In the genomic region with DNA sequence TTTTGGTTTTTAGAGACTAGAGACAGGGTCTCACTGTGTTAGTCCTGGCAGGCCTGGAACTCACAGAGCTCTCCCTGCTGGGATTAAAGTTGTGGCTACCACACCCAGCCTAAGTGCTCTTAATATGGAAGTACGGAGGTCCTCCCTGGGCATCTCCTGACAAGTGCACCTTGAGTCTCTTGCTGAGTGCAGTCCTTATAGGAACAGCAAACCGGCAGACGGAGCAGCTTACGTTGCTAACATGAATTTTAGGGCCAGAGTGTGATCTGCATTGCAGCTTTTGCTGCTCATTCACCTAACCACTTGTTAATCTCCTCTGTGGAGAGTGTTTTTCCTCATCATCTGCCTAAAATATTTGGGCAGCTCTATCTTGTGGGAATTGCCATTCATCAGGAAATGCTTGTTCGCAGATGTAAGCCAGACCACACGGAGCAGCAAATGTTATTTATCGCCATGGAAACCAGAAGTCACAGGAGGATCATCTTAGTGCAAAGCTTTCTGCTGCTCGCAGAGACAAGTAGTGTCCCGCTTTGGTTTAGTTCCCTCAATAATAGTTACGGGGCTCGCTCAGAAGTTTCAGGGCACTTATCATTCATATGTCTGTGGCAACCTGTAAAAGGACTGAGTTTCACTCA, we compare ENCODE assay signal across 9 mouse cellular contexts.
A peak's percentile ranks its signal among the peaks of the same experiment; 100 is the strongest.
DNase-seq lines count a peak whose midpoint lies in the region; ATAC-seq and TF ChIP-seq lines count a peak whose summit lies in the region.
"Had no signal": no experiment of that assay in that cellular context is flagged by ENCODE, and none has a peak within 500 bp of the region (broad histone marks: within the 10 kb centered on the region; RNA-seq: fewer than 3 reads in every experiment).

No protein-coding gene starts in this region.

- no peaks in the 10 kb centered on the region for H3K9me3 ChIP-seq in lung, postnatal 0 days (ENCODE audit: low read length)
- no peaks in the 10 kb centered on the region for H3K9me3 ChIP-seq in hindbrain, postnatal 0 days (ENCODE audit: low read length)
- H3K9me3 ChIP-seq in stomach, postnatal 0 days (ENCODE audit: control insufficient read depth, low read length) = no peaks in the 10 kb centered on the region

- 50% methylated on average over 11 of the region's 11 CpGs for WGBS in lung, postnatal 0 days
- whole genome bisulfite sequencing in hindbrain, postnatal 0 days = 18% methylated on average over 11 of the region's 11 CpGs
- WGBS in stomach, postnatal 0 days = 26% methylated on average over 11 of the region's 11 CpGs

- TF ChIP-seq EP300 in lung, postnatal 0 days (IDR thresholded peaks at IDR 0.05) = no peak
- no peak for TF ChIP-seq EP300 in stomach, postnatal 0 days (optimal IDR thresholded peaks at IDR 0.05)

- no peaks in the 10 kb centered on the region for H3K36me3 ChIP-seq in lung, postnatal 0 days (ENCODE audit: insufficient read depth, low read length)
- no peaks in the 10 kb centered on the region for H3K36me3 ChIP-seq in hindbrain, postnatal 0 days (ENCODE audit: insufficient read depth, low read length)
- H3K36me3 ChIP-seq in stomach, postnatal 0 days (ENCODE audit: control insufficient read depth, insufficient read depth, low read length) = no peaks in the 10 kb centered on the region

- H3K4me2 ChIP-seq in lung, postnatal 0 days (replicated peaks; ENCODE audit: low read depth, low read length) = no peak overlapping the region
- H3K4me2 ChIP-seq in hindbrain, postnatal 0 days (ENCODE audit: low read depth, low read length) = peak overlapping the region; percentile 7; the same call in 1 of the 2 replicates
- no peak overlapping the region for H3K4me2 ChIP-seq in stomach, postnatal 0 days (replicated peaks; ENCODE audit: low read depth)

- H3K4me1 ChIP-seq in lung, postnatal 0 days (ENCODE audit: insufficient read depth, low read depth, low read length) = no peaks in the 10 kb centered on the region
- H3K4me1 ChIP-seq in hindbrain, postnatal 0 days (ENCODE audit: insufficient read depth, low read length) = peaks cover 10% of the 10 kb centered on the region; the same call in 1 of the 2 replicates
- no peaks in the 10 kb centered on the region for H3K4me1 ChIP-seq in stomach, postnatal 0 days (replicated peaks; ENCODE audit: control insufficient read depth, insufficient read depth)

- no peak overlapping the region for H3K4me3 ChIP-seq in lung, postnatal 0 days (ENCODE audit: low read depth, low read length)
- H3K4me3 ChIP-seq in hindbrain, postnatal 0 days (ENCODE audit: low read length) = no peak overlapping the region
- no peak overlapping the region for H3K4me3 ChIP-seq in stomach, postnatal 0 days (ENCODE audit: low read depth, low read length)

- peak; percentile 48 for DNase-seq in lung, postnatal 0 days (ENCODE audit: low spot score)
- DNase-seq in lung, postnatal 14 days = no peak
- DNase-seq in fibroblast of lung, adult 2 months (ENCODE audit: low read depth) = peak; percentile 17
- DNase-seq in hindbrain, postnatal 0 days (ENCODE audit: low spot score) = peak; percentile 74
- DNase-seq in stomach, postnatal 0 days (ENCODE audit: low spot score) = no peak
- no peak for DNase-seq in cerebellum, adult 11 months
- no peak for DNase-seq in testis, postnatal 14 days (ENCODE audit: low spot score)
- no peak for DNase-seq in B cell, adult 2 months
- DNase-seq: lung, adult 18-20 months had no signal

- no peak overlapping the region for H3K27ac ChIP-seq in lung, postnatal 0 days (ENCODE audit: low read length)
- H3K27ac ChIP-seq in hindbrain, postnatal 0 days = peak overlapping the region; percentile 32; the same call in 1 of the 2 replicates
- no peak overlapping the region for H3K27ac ChIP-seq in stomach, postnatal 0 days (replicated peaks)

- no peak for ATAC-seq in lung, postnatal 0 days
- 0 out of 2 replicates have a peak, but pooled peaks have one; percentile 49 for ATAC-seq in hindbrain, postnatal 0 days
- ATAC-seq in stomach, postnatal 0 days (ENCODE audit: low FRiP score, low TSS enrichment) = 0 out of 2 replicates have a peak, but pooled peaks have one; percentile 45

- H3K9ac ChIP-seq in lung, postnatal 0 days (replicated peaks; ENCODE audit: low read depth) = no peak overlapping the region
- no peak overlapping the region for H3K9ac ChIP-seq in hindbrain, postnatal 0 days (replicated peaks; ENCODE audit: low read length)
- H3K9ac ChIP-seq in stomach, postnatal 0 days (ENCODE audit: low read length) = no peak overlapping the region

- no peak for TF ChIP-seq CTCF in lung, postnatal 0 days (IDR thresholded peaks at IDR 0.05)
- no peak for TF ChIP-seq CTCF in hindbrain, postnatal 0 days (IDR thresholded peaks at IDR 0.05; ENCODE audit: low read depth)
- TF ChIP-seq CTCF in stomach, postnatal 0 days (IDR thresholded peaks at IDR 0.05; ENCODE audit: low read depth) = no peak

- no peaks in the 10 kb centered on the region for H3K27me3 ChIP-seq in lung, postnatal 0 days (replicated peaks; ENCODE audit: insufficient read depth, low read length)
- no peaks in the 10 kb centered on the region for H3K27me3 ChIP-seq in hindbrain, postnatal 0 days (ENCODE audit: insufficient read depth, low read length)
- no peaks in the 10 kb centered on the region for H3K27me3 ChIP-seq in stomach, postnatal 0 days (ENCODE audit: control insufficient read depth, insufficient read depth, low read length)

Comparison
In these comparisons a context has a peak if more than half of its experiments do, and no peak if none do; other contexts are left out.
1. DNase-seq: peak in lung, postnatal 0 days (single experiment), fibroblast of lung, adult 2 months (single experiment) and hindbrain, postnatal 0 days (single experiment); none in lung, postnatal 14 days (single experiment), stomach, postnatal 0 days (single experiment), cerebellum, adult 11 months (single experiment), testis, postnatal 14 days (single experiment) and B cell, adult 2 months (0 of 2).